Mouse (Mus musculus) adrenal gland, postnatal 14 days (tissue): ENCODE measurements at regions not wholly inside any gene's neighbourhood (a gene's known extent, or its start where the extent isn't known, plus 50 kb on each side); places are given as distances from the start of the nearest gene placed in this dataset.

ENCODE experiments used
- DNase-seq: peaks from one replicate; pipeline ENCODE4 v3.0.0; 2021; ENCODE audit warnings: mixed read lengths

- DNase-seq = no peak
These were observed 73.2 kb upstream of the Azi2 start for GRCm38 (mm10) chr9:117967080-117967479.

DNA sequence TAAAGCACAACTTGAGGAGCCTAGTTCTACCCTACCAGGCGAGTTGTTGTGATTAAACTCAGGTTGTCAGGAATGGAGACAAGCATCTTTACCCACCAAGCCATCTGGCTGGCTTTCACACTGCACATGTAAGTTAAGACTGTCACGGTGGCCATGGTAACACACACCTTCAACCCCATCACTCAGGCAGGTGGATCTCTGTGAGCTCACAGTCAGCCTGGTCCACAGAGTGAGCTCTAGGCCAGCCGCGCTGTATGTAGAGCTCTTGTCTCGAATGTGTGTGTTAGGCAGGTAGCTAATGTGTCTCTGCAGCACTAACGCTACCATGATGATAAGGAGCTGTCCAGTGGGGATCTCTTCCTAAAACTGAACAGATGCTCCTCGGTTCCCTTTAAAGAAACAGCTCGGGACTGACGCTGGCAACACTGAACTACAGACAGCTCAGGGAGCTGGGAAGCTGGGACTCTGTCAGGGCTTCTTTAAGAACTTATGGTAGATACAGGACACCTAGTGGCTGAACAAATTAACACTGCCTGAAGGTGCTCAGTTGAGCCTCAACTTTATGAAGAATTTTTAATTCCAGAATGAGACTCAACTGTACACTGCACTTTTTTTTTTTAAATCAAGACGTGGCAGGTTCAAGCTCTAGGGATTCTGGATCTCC lies 73.8 kb upstream of the Azi2 start:
- DNase-seq = peak; percentile 13

GRCm38 (mm10) chr9:117962088-117963030 lies 77.9 kb upstream of the Azi2 start:
- DNase-seq = no peak

DNA sequence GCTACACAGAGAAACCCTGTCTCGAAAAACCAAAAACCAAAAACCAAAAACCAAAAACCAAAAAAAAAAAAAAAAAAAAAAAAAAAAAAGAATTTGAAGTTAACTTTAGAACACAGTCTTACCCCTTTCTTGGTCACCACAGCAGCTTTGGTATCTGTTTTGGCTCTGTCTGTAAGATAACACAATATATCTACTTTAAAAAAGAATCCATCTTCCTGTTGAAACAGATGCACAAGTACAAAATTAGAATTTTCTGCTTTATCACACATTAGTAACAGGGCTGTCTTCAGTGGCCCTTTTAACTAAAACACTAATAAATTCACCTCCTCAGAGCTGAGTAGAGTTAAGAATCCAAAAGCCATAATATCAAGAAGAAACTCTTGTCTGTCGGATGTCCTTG lies 80.5 kb upstream of the Azi2 start:
- no peak for DNase-seq

DNA sequence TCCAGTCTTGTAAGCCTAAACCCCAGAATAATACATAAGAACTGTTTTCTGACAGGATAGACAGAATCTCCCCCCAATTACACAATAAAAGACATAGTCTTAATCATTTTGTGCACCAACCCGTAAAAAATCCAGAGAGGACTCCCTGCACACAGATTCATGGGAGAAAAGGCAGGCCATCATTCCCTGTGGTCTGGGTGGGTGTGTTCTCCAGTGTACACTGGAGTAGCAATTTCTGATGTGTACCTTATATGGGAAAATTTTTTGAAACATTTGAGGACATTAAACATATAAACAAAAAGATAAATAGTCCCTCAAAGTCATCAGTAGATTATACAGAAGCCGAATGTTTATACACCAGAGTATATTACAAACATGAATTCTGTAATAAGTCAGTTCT lies 83.1 kb upstream of the Azi2 start:
- DNase-seq = no peak

GRCm38 (mm10) chr9:117956691-117957090 lies 83.6 kb upstream of the Azi2 start:
- no peak for DNase-seq

GRCm38 (mm10) chr9:117927466-117927847 lies 112.8 kb upstream of the Azi2 start:
- DNase-seq = no peak

- DNase-seq = no peak
These were observed 113.4 kb upstream of the Azi2 start for GRCm38 (mm10) chr9:117926700-117927465.

DNA sequence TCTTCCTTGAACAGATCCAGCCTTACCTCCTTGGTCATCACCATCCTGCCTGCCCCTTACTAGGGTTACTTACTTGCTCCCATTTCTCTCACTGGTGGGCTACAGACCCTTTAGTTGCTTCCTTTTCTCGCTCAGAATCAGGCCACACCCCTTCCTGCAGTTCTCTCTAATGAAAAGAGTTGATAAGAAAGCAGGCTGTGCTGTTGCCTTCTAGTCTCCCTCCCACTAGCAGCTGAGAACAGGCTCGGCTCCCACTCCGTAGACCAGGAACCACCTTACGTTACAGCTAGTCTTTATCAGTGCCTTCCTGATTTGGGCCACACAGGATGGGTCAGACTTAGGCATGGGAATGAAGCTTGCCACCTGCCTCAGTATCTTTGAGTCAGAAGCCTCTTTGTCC lies 117.3 kb upstream of the Azi2 start:
- DNase-seq = no peak

DNA sequence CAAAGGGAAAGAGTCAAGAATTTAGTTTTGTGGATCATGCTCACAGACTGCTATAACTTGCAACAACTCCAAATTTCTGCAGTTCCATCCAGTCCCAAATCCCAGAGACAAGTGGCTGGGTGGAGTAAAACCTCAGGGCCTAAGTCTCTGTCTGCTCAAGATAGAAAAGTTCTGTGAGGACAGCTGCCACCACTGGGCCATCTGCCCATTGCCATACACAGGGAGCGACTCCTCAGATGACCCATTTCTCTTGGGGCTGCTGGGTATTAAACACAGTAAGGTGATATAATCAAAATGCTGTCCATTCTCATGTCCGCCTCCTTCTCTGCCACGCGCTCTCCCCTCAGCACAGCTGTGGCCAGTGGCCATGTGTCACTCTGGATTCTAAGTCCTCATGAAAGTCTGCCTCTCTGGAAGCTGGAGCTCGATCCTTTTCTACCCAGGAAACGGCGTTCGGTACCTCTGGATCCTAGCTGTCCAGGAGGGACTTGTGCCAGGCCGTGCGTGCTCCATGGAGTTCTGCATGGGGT lies 132.3 kb upstream of the Azi2 start:
- no peak for DNase-seq

DNA sequence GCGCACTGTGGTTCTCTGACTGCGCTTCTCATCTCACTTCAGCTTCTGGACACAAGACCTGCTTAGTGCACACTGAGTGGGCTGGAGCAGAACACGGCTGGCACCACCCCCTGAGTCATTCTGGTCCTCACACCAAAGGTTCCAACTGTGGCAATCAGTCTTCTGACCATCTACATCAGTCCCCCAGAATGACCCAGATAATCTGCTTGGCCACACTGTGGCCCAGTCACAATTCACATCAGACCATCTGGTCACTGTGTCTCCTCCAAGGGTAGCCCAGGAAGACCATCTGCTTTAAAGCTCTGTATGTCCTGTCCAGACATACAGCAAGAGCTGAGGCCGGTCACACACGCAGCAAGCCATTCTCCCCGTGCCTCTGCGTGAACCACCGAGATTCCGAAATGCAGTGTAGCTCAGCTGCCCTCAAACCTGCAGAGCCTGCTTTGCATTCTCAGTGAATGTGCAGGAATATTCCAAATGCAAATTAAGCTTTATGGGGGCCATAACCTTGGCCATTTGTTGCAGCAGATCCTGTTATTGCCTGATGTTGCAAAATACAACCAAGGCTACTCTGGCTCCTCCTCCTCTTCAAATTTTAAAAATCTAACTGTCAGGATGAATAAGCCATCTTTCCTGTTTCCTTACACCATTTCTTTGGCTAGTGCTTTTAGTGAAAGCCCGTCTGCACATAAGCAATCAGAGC lies 135.1 kb upstream of the Azi2 start:
- DNase-seq = peak; percentile 60

GRCm38 (mm10) chr9:117904621-117905020 lies 135.7 kb upstream of the Azi2 start:
- DNase-seq = no peak

DNA sequence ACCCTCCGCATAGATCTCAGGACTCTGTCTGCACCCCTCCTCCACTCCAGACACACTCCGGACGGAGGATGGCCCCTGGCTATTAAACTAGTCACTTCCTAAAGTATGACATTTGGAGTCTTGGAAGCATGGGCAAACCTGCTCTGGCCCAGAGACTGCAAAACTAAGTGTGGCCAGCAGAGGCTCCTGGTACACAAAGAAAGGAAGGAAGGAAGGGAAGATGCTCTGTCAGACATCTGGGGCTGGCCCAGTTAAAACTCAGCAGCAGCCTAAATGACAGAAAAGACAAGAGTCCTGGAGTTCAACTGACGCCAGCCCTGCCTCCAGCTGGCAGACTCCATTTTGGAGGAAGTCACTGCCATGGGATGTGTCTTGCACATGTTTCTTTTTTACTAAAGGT lies 137.3 kb upstream of the Azi2 start:
- DNase-seq = peak; percentile 55

DNA sequence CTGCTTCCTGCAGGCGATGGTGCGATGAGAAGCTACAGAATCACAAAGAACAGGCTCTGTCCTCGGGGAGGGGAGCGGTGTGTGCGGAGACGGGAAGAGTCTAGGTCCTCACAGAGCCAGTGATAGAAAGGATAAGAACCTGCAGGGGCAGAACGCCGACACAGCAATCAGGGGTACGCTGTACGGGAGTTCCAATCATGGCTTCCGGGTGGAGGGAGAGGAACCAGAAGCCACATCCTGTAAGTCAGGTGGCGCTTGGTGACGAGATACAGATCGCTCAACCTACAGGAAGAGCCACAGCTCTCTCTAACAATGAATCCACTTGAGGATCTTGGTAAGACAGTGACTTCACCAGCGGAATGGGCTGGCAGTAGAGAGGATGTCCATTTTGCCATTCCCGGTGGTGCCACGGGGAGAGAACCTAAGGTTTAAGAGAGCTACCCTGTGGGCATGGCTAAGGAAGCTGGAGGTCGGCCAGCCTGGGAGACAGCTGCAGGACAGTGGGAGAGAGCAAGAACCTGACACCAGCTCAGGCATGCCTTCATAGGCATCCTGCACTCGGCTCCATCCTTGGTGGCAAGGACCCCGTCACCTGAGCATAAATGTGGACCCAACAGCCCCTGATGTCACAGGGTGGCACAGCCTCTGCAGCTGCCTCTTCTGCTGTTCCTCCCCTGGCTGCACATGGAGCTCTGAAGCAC lies 137.9 kb upstream of the Azi2 start:
- no peak for DNase-seq

- peak; percentile 41 for DNase-seq
These were observed 139.7 kb upstream of the Azi2 start for GRCm38 (mm10) chr9:117900631-117901030.

- DNase-seq = no peak
These were observed 143.8 kb upstream of the Azi2 start for GRCm38 (mm10) chr9:117896517-117896916.

DNA sequence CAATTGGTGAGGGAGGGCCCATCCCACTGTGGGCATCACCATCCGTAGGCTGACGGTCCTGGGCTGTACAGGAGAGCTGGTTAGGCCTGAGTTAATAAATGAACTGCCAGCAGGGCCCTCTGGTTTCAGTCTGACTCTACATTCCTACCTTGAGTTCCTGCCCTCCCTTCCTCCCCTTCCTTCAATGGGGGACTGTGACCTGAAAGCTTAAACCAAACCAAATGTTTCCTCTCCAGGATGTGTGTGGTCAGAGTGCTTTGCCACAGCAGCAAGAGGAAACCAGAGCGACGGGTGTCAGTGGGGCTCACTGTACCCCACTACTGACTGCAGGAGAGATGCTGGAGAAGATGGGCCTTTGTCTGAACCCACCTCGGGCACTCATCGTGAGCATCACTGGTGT lies 147.7 kb upstream of the Azi2 start:
- DNase-seq = no peak

- no peak for DNase-seq
These were observed 167.1 kb upstream of the Azi2 start for GRCm38 (mm10) chr9:117873172-117873571.

- DNase-seq = peak; percentile 68
These were observed 167.8 kb upstream of the Azi2 start for GRCm38 (mm10) chr9:117872387-117873081.

DNA sequence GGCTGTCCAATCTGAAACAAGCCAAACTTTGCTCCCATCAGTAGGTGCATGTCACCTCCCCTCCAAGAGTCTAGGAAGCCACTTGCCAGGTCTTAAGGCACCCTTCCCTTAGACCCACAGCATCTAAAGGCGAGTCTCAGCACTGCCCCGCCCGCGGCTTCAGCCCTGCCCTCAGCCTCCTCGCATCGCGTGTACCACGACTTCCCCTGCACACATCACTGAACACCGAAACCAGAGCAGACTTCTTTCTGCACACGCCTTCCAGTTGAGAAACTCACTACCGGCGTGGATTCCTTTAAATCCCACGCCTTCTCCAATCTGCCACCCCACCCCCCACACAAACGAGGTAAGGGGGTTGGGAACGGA lies 168.3 kb upstream of the Azi2 start:
- no peak for DNase-seq

DNA sequence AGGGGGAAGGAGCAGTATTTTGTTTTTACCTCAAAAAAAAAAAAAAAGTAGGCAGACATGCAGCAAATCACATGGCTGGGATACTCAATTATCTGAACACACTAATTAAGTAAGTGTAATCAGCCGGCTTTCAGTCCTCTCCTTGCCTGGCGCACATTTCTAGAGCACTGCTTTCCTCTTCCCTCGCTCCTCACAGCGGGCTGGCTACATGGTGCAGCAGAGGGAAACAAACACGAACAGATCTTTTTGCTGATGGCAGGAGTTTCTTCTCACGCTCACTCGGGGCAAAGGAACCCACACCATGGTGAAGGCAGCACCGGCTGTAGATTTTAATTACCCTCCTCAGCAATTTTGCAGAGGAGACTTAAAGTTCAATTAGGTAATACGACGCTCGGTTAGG lies 169.7 kb upstream of the Azi2 start:
- no peak for DNase-seq
